Mouse (Mus musculus) left cerebral cortex, adult 2 months (tissue): Measurements from ENCODE around the gene Iqcn. TPM values are rescaled to one million over a fixed set of nuclear protein-coding genes. Genes with fewer than 3 reads are reported as not detected.

Experiments
- DNase-seq, 2 experiments: peaks; one replicate each; pipeline ENCODE4 v3.0.0; 2021 to 2022; ENCODE audit warnings: low spot score in 2 of 2, mixed read lengths in 1 of 2; ENCODE audit errors: extremely low spot score in 1 of 2
- H3K27ac ChIP-seq: fragments of 200-600 bp; 2 replicates; pipeline ENCODE4 v1.8.1; 2022
- H3K4me3 ChIP-seq: fragments of 200-600 bp; 2 replicates; pipeline ENCODE4 v1.8.1; 2022
- CTCF ChIP-seq: fragments of 200-600 bp; IDR thresholded peaks from 2 replicates; pipeline ENCODE4 v1.8.1; 2022; ENCODE audit warnings: antibody characterized with exemption, mild to moderate bottlenecking, moderate library complexity
- intact Hi-C: fragments of 180-260 bp; cut with DNase I; formaldehyde crosslinking; loops from one replicate; pipeline ENCODE4 v1.15.1; 2025
- total RNA-seq, 2 experiments: library from RNA; stranded (reverse); gene quantifications; 2 replicates each; pipeline ENCODE4 v1.2.3; 2021

Gene Iqcn
- total RNA-seq, 2 experiments from 2014 or later: 0.16 to 0.21 TPM

DNA sequence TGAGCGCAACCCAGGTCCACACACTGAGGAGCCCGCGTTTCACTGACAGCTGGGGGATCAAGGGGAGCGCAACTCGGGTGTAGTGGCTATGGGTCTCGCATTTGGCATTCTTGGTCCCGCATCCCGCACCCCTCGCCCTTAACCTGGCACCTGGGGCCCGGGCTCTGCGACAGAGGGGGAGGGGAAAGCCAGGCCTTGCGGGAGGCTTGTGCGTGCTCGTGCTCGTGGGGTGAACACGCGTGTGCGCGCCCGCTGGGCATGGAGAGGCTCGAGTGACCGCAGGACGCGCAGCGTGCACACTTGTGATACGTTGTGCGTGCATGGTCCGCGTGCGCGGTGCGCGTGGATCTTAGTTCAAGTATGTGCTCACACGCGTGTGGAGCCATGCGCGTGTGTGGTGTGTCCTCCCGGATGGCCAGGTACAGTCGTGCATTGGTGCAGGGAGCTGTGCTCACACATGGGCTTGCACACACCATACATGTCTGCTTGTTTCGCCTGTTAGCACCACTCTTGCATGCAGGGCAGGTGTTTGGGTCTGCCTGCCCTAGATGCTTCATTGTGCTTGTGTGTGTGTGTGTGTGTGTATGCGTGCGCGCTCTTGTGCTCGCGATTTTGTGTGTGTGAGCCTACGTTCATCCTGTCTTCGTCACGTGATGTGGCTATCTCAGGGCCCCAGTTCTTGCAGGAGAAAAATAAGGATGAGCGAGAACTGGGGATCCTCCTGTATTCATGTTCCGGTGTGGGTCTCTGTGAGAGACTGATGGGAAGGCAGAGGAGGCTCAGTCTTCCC, 51.8 kb downstream of the Iqcn start:
- Histone ChIP-seq H3K4me3 (peak overlapping the region; percentile 93), H3K27ac (peak overlapping the region; percentile 100)
- intact Hi-C loops: loop anchor here (1.0 to 2.0 kb wide), 2 partner anchors 56 to 144 kb away; partner anchors contain the start of gene Jund
- peak; percentile 80 for DNase-seq
- TF ChIP-seq CTCF: no peak

DNA sequence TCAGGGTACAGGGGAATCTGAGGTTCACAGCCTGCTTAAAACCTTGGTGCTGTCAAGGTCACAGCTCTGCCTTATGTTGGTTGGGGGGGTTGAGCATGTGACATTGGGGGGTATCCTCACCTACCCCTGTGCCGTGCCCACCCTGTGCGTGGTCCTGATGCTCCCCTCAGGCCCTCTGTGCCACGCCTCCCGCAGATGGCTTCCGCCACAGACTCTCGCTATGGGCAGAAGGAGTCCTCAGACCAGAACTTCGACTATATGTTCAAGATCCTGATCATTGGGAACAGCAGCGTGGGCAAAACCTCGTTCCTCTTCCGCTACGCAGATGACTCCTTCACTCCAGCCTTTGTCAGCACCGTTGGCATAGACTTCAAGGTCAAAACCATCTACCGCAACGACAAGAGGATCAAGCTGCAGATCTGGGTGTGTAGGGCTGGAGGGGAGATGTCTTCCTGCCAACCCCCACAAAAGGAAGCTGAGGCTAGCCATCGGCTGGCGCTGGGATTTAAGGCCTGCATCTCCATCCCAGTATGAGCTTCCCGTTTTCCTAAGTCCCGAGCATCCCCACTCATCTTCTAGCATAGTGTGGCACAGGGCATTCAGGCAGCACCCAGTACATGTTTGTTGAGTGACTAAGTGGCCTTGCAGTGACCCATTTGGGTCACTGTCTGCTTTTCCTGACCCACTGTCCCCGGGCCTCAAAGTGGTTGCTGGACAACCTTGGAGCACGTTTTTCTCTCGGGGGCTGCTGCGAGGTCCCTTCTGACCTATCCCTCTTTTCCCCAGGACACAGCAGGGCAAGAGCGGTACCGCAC, 52.6 kb downstream of the Iqcn start:
- Histone ChIP-seq H3K27ac (peak overlapping the region; percentile 100), H3K4me3 (peak overlapping the region; percentile 93)
- intact Hi-C loops: loop anchor here (1.0 to 2.0 kb wide), 2 partner anchors 57 to 145 kb away; partner anchors contain the start of gene Jund
- no peak for TF ChIP-seq CTCF
- peak in 1 of 2 experiments; percentile 18 for DNase-seq

DNA sequence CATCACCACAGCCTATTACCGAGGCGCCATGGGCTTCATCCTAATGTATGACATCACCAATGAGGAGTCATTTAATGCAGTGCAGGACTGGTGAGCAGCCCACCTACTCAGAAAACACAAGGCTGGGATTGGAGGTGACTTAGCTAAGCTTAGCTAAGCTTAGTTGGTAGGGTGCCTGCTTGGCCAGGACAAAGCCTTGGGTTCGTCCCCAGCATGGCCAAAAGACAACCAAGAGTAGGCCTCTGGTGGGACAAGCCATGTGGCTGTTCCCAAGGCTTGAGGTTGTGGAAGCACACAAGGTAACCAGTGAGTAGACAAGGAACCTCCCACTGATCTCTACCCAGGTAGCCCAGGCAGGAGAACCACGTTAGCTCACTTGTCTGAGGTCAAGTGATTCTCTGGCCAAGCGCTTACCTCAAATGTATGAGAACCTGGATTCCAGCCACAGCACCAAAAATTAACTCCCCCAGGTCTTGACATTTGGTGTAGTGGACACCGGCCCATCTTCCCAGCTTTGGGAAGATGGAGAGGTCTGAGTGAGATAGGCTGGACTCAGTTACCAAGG, 53.3 kb downstream of the Iqcn start:
- intact Hi-C loops: no loop called here
- TF ChIP-seq CTCF: no peak
- Histone ChIP-seq H3K27ac (no peak overlapping the region; the same call in 1 of the 2 replicates), H3K4me3 (peak overlapping the region; percentile 93)
- DNase-seq: peak in 1 of 2 experiments; percentile 10

DNA sequence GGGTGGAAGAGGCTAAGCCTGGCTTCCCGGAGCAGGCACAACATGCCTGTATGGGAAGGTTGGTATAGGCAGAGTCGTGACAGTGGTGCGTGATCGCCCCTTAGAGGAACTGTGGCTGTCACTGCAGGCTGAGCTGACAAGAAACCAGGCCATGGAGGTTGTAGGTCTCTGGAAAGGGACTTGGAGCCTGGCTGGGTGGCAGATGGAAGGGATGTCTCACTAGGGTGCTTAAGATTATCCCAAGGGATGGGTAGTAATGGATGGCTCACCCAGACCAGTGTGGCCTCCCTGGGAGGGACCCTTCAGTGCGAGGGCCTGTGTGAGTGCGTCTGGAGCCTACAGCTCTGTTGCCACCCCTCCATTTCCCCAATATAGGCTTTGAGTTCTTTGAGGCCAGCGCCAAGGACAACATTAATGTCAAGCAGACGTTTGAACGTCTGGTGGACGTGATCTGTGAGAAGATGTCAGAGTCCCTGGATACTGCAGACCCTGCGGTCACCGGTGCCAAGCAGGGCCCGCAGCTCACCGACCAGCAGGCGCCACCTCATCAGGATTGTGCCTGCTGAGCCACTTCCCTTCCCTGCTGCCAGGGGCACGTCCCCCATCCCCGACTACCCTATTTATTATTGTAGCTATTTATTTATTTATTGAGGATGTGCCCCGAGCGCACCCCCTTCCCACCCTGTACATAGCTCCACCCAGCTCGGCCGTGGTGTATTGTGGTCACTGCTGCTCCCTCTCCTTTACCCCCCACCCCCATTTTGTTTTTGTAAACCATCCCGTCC, 54.5 kb downstream of the Iqcn start:
- no peak overlapping the region for H3K4me3 ChIP-seq
- intact Hi-C loops: no loop called here
- no peak overlapping the region; the same call in 1 of the 2 replicates for H3K27ac ChIP-seq
- peak; percentile 46 for TF ChIP-seq CTCF
- DNase-seq: peak in 1 of 2 experiments; percentile 19

DNA sequence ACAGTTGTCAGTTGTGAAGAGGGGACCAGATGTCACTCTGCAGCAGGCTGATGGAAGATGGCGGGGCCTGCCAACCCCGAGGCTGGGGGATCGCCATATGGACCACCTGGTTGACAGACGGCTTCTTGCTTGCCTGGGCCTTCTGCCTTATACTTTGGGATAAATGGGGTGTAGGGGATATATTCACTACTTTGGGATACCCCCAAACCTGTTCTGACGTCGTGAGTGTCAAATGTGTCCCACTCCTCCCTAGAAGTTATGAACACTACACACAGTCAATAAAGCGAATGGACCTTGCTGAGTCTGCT, 55.0 kb downstream of the Iqcn start:
- H3K27ac ChIP-seq: no peak overlapping the region; the same call in 1 of the 2 replicates
- no peak overlapping the region for H3K4me3 ChIP-seq
- TF ChIP-seq CTCF: no peak
- intact Hi-C loops: no loop called here
- no peak for DNase-seq

DNA sequence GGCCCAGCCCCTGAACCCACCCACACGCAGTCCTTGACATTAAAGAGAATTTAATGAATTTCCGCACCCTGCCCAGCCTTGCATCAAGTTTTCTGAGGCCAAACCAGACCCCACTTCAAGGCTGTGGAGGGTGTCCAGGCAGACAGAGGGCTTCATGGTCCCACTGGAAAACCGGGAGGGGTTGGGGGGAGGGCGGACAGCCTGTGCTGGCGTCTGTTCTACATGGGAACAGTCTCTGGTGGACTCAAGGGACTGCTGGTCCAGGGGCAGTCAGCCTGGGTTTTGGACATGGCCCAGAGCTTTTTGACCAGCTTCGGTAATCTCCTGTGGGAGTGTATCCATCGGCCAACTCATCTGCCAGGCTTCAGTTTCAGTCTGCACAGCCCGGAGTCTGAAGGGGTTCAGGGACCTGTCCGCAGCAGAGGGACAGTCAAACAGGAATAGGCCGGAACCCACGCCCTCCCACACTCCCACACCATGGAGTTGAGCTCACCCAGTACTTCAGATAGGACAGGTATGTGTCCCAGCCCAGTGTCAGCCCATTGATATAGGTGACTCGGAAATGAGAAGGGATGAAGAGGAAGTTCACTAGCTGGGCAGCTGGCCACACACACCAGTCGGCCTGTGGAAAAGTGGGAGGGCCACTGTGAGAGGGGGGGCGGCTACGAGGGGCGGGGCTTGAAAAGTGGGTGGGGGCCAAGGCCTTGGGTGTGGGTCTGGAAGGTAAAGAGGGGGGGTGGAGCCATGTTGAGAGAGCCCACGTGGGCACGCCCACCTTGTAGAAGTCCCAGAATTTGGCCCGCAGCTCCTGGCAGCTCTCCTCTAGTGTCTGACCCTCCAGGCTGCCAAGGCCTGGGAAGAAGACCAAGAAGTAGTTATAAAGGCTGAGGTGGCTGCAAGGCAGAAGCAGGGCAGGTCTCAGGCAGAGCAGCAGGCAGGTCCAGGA, 55.6 kb downstream of the Iqcn start:
- Histone ChIP-seq H3K4me3 (no peak overlapping the region), H3K27ac (no peak overlapping the region; the same call in 1 of the 2 replicates)
- intact Hi-C loops: no loop called here
- no peak for TF ChIP-seq CTCF
- DNase-seq: no peak

DNA sequence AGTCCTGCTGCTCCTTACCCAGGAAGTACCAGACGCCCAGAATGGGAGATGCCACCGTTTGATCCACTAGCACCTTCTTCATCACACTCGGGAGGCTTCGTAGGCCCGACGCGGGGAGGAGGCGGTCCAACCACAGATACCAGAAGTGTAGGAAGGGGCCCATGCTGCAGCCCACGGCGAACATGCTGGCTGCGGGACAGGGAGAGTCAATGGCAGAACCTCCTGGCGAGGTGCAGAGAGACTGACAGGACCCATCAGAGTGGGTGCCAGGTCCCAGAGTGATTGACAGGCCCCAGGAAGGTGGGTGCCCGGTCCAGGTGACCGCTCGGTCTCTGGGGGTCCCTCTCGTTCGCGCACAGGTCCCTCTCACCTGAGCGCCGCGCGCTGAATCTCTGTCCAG, 57.1 kb downstream of the Iqcn start:
- intact Hi-C loops: no loop called here
- no peak for TF ChIP-seq CTCF
- Histone ChIP-seq H3K27ac (peak overlapping the region; percentile 89), H3K4me3 (peak overlapping the region; percentile 61)
- no peak for DNase-seq

DNA sequence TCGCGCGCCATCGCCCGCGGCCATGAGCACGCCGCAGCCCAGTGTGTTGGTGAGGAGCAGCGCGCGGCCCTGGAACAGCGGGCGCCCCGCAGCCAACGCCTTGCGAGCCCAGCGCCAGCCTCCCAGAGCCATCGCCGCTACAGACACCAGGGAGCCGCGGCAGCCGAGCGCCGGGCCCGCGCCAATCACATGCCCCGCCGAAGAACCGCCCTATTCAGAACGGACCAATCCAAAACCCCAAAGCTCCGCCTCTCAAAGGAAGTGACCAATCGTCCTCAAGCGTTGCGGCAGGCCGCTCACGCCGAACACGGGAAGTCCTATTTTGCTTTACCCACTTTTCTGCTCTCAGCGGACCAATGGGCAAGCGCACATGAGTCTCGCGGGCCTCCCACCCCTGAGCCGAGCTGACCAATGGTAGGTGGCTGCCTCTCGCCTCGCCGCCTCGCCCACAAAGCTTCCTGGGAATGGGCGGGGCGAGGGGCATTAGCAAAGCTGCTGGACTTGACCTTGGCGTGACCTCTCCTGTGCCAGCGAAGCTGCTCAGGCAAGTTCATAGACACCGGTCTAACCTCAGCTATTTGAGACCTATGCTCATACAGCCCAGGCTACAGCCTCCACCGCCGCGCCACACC, 57.6 kb downstream of the Iqcn start, which contains the start of gene Mpv17l2:
TSS of gene Mpv17l2 (minus strand) at position 172 of the 632 bp plus-strand sequence.
- H3K4me3 ChIP-seq: peak within 1 kb of the TSS; percentile 61
- peak within 1 kb of the TSS; percentile 92 for H3K27ac ChIP-seq
- peak; percentile 95 to 96 for DNase-seq
- TF ChIP-seq CTCF: no peak
- intact Hi-C loops: no loop called here

DNA sequence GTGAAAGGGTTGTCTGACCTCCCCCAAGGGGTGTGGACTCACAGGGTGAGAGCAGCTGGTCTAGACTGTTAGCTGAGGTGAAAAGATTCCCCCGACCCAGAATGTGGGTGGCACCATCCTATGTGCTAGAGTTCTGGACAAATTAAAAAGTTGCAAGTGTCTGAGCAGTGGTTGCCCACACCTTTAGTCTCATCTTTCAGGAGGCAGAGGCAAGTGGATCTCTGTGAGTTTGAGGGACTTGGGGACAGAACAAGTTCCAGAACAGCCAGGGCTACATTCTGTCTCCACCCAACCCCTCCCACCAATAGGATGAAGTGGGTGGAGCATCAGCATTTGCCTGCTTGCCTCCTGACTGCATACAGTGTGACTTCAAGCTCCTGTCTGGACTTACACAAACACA, 58.9 kb downstream of the Iqcn start:
- H3K4me3 ChIP-seq: no peak overlapping the region
- intact Hi-C loops: no loop called here
- DNase-seq: no peak
- no peak for TF ChIP-seq CTCF
- no peak overlapping the region for H3K27ac ChIP-seq

DNA sequence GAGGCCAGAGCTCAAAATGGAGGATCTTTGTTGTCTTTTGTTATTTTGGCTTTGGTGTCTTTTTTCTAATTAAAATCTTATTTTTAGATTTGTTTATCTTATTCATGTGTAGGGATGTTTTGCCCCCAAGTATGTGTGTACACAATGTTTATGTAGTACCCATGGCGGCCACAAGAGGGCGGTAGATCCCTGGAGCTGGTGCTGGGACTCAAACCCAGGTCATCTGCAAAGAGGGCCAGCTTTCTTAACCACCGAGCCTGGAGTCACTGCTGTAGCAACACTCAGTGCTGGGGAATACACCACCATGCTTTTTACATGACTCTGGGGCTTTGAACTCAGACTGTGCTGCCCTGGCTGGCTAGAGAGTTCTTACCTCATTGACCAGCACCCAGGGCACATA, 60.1 kb downstream of the Iqcn start:
- peak; percentile 88 for TF ChIP-seq CTCF
- intact Hi-C loops: no loop called here
- no peak overlapping the region for H3K4me3 ChIP-seq
- no peak for DNase-seq
- no peak overlapping the region for H3K27ac ChIP-seq
